Mouse (Mus musculus) erythroblast, embryonic 14.5 days (primary cell): ENCODE results near the gene Catsperg1. TPM values are rescaled to one million over a fixed set of nuclear protein-coding genes. Genes with fewer than 3 reads are reported as not detected.

Experiments
- H3K27me3 ChIP-seq: 2 replicates; pipeline ENCODE4 v1.6.1; 2012; ENCODE audit warnings: inconsistent platforms; ENCODE audit not compliant: control insufficient read depth
- H3K36me3 ChIP-seq: 2 replicates; pipeline ENCODE4 v1.6.1; 2012; ENCODE audit warnings: mild to moderate bottlenecking, inconsistent platforms; ENCODE audit not compliant: control insufficient read depth
- H3K4me1 ChIP-seq: 2 replicates; pipeline ENCODE4 v1.6.1; 2012; ENCODE audit warnings: inconsistent platforms; ENCODE audit not compliant: control insufficient read depth
- H3K4me3 ChIP-seq: replicated peaks from 2 replicates; pipeline ENCODE3; 2012; ENCODE audit warnings: moderate library complexity, mild to moderate bottlenecking, inconsistent platforms
- H3K9me3 ChIP-seq: 2 replicates; pipeline ENCODE4 v1.6.1; 2012; ENCODE audit warnings: low read length, inconsistent platforms, mixed read lengths; ENCODE audit not compliant: control insufficient read depth
- GATA1 ChIP-seq: IDR thresholded peaks from 2 replicates; pipeline ENCODE4 v1.6.1; 2012; ENCODE audit warnings: low read length, inconsistent platforms, mixed read lengths
- TAL1 ChIP-seq: IDR thresholded peaks from 3 replicates; pipeline ENCODE4 v1.6.1; 2012; ENCODE audit warnings: low read length, inconsistent platforms, mixed read lengths
- polyA plus RNA-seq: library from polyadenylated mRNA; stranded (reverse); fragments of >175 nt; gene quantifications from 2 replicates; pipeline ENCODE4 v1.2.3, GENCODE M21; 2012

Catsperg1 gene
- polyA plus RNA-seq, 1 experiment = not detected

DNA sequence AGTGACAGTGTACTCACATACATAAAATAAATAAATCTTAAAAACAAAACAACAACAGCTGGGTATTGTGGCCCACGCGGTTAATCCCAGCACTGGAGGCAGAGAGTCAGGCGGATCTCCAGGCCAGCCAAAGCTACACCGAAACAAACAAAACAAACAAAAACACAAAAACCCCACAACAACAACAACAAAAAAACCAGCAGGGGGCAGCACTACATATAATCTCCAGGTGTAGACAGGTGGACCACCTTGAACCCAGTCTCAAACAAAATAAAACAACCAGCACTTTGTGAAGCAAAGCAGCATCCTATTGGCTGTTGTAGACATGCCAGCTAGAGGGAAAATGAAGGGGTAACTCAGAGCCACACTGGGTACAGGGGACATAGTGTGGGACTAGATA lies 35.7 kb downstream of the Catsperg1 start:
- Histone ChIP-seq H3K9me3 (no peaks in the 10 kb centered on the region), H3K27me3 (peaks cover 8% of the 10 kb centered on the region), H3K4me1 (peaks cover 25% of the 10 kb centered on the region), H3K4me3 (peak overlapping the region; percentile 82), H3K36me3 (peaks cover 56% of the 10 kb centered on the region)
- TF ChIP-seq TAL1 = no peak
- no peak for TF ChIP-seq GATA1

DNA sequence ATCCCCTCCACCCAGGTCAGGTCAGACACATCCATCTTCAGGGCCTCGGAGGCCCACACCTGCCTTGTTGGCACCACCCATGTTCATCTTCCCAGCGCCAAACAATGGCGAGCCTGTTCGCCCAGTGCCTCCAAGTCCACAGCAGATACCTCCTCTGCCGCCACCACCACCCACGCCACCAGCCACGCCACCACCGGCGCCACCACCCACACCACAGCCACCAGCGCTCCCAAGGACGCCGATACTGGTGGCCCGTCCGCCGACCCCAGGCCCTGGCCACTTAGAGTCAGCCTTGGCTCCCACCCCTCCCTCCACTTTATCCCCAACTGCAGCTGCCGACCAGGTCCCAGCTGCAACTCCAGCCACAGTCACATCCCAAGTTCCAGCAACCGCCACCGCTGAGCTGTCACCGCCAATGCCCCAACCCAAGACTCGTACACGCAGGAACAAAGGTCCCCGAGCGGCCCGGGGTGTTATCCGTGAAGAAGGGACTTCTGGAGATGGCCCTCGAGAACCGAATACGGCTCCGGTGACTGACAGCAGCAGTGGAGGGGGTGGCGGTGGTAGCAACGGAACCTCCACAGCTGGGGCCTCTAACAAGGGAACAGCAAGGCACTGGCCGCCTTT lies 41.3 kb downstream of the Catsperg1 start:
- TF ChIP-seq GATA1 (no peak), TAL1 (no peak)
- H3K9me3 ChIP-seq = peaks cover 8% of the 10 kb centered on the region; the same call in 1 of the 2 replicates
- no peak overlapping the region for H3K4me3 ChIP-seq
- peaks cover 54% of the 10 kb centered on the region for H3K36me3 ChIP-seq
- H3K27me3 ChIP-seq = peaks cover 64% of the 10 kb centered on the region
- H3K4me1 ChIP-seq = peaks cover 36% of the 10 kb centered on the region

DNA sequence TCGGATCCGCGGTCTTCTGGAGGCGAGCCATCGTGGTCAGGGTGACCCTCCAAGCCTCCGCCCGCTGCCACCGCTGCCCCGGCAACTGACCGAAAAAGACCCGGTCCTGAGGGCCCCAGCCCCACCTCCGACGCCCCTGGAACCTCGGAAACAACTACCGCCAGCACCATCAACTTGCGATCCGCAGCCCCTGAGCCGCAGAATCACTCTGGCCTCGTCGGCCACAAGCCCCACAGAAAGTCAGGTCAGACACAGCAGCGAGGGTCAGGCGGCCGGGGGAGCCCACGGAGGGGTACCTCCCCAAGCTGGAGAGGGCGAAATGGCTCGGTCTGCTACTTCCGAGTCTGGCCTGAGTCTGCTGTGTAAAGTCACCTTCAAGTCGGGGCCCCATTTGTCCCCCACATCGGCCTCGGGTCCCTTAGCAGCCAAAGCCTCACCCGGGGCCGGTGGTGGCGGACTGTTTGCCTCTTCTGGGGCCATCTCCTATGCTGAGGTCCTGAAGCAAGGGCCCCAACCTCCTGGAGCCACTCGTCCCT lies 42.2 kb downstream of the Catsperg1 start:
- TF ChIP-seq GATA1 = no peak
- no peak for TF ChIP-seq TAL1

DNA sequence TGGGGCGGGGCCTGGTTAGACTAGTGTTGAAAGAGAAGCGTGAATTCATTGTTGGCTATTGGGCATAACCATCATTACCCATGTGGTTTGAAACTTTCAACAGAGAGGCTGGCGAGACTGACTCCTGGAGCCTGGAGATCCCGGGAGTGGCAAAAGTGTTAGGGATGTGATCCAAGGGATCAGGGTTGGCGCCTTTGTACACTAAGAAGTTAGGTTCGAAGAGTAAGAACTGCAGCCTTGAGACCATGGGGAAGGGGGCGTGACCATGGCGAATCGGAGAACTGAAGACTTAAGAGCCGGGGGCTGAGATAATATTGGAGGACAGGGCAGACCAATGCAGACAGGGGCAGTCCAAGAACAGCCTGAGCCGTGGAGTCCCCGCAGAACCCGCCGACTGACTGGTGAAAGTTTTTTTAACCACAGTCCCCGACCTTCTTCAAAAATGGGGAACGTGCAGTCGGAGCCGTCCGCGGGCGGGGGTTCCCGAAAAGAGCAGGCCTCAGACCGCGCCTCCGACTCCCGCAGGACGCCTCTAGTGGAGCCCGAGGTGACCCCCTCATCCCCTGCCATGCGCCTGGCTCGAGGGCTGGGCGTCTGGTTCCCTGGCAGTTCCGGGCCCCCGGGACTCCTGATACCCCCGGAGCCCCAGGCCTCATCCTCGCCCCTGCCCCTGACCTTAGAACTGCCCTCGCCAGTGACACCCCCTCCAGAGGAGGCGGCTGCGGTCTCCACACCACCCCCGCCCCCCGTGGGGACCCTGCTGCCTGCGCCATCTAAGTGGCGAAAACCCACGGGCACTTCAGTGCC lies 42.9 kb downstream of the Catsperg1 start:
- peaks cover 8% of the 10 kb centered on the region; the same call in 1 of the 2 replicates for H3K9me3 ChIP-seq
- peaks cover 34% of the 10 kb centered on the region for H3K4me1 ChIP-seq
- peak overlapping the region; percentile 52 for H3K4me3 ChIP-seq
- no peak for TF ChIP-seq GATA1
- TF ChIP-seq TAL1 = no peak
- H3K36me3 ChIP-seq = peaks cover 39% of the 10 kb centered on the region
- peaks cover 77% of the 10 kb centered on the region for H3K27me3 ChIP-seq

More for the DNA sequence above, 42.2 kb downstream of the Catsperg1 start:
- H3K27me3 ChIP-seq = peaks cover 71% of the 10 kb centered on the region
- peaks cover 34% of the 10 kb centered on the region for H3K4me1 ChIP-seq
- H3K4me3 ChIP-seq = no peak overlapping the region
- peaks cover 46% of the 10 kb centered on the region for H3K36me3 ChIP-seq
- peaks cover 8% of the 10 kb centered on the region; the same call in 1 of the 2 replicates for H3K9me3 ChIP-seq

DNA sequence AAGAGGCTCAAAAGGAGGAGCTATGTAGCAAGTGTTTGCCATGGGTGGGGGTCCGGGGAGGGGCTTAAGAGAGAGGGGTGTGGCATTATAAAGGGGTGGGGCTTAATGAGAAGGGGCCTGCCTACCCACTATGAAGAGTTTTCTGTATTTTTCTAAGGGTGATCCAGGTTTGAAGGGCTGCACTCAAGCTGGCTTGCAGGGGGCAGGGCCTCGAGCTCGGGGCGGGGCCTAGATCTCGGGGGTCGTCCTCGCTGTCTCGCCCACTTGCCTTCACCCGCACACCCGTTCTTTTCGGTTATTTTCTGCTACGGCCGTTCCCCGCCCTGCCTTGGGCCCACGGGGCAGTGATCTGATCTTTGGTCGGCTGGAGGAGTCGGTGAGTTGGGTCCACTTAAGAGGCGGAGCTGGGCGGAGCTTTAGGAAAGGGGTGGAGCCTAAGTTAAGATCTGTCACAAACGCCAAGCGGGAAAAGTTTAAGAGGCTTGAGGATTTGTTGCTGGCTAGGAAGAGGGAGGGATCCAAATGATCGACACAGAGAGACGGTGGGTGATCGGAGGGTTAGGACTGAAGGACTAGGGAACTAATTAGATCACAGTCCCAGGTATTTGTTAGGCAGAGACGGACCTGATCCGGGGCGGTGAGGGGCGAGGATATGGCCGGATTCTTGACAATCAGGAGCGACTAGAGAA lies 43.6 kb downstream of the Catsperg1 start, which contains the start of the genes Ggn and Spred3:
TSS of gene Ggn (plus strand) at position 145 of the 689 bp plus-strand sequence.
TSS of gene Spred3 (minus strand) at position 346 of the 689 bp plus-strand sequence.
- Histone ChIP-seq H3K36me3 (peaks cover 32% of the 10 kb centered on the region), H3K9me3 (peaks cover 8% of the 10 kb centered on the region; the same call in 1 of the 2 replicates), H3K4me3 (peak within 1 kb of the TSS; percentile 52), H3K4me1 (peaks cover 34% of the 10 kb centered on the region), H3K27me3 (peaks cover 78% of the 10 kb centered on the region)
- no peak for TF ChIP-seq GATA1
- no peak for TF ChIP-seq TAL1

DNA sequence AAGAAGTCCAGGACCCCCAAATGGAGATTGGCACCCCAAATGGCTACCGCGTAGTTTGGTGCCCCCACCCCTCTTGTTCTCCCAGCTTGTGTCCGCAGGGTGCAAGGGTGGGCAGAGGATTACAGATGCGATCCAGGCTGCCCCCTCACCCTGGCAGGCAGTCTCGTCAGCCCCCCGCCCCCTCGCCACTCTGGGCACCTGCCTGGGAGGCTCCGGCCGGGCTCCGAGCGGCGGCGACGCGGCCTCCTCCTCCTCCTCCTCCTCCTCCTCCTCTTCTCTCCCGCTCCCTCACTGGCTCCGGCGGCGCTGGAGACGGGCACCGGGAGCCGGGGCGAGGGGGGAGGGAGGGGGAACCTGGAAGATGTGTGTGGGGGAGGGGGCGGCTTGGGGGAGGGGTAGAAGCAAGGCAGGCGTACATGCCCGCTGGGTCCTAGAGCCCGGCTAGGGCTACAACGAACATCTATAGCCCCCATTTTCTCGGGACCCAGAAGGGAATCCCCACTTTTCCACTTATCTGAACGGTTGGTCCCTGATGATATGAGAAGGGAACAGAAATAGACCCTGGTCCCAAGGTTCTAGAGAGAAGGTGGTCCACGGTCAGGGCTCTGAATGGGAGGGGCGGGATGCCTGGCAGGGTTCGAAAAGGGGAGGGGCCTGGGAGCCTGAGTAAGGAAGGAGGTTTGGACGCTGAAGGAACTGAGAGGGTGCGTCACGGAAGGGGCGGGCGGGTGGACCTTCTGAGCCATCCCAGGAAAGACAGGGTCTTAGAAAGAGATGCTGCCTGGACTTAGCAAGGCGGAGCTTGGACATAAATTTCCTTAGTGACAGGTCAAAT lies 44.4 kb downstream of the Catsperg1 start:
- H3K36me3 ChIP-seq = peaks cover 24% of the 10 kb centered on the region
- no peak for TF ChIP-seq TAL1
- TF ChIP-seq GATA1 = no peak
- peaks cover 8% of the 10 kb centered on the region; the same call in 1 of the 2 replicates for H3K9me3 ChIP-seq
- peak overlapping the region; percentile 52 for H3K4me3 ChIP-seq
- peaks cover 78% of the 10 kb centered on the region for H3K27me3 ChIP-seq
- peaks cover 34% of the 10 kb centered on the region for H3K4me1 ChIP-seq

DNA sequence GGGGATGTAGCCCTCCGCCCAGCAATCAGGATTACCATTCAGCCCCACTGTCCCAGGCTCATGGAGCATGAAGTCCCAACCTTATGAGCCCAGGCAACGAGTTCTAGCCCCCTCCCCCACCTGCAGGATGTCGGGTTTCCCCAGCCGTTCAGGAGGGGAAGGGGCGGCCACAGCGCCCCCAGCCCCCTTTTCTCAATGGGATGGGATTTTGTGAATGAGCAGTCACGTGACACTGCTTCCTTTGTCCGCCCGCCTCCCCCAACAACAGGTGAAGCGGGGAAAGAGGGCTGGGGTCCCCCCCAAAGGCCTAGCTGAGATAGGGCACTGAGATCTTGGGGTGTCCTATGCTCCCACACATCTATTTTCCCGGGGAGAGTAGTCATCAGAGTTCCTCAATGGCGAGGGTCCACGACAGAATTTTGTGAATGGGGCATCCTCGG lies 45.0 kb downstream of the Catsperg1 start:
- H3K27me3 ChIP-seq = peaks cover 77% of the 10 kb centered on the region
- no peak overlapping the region for H3K4me3 ChIP-seq
- H3K36me3 ChIP-seq = peaks cover 18% of the 10 kb centered on the region
- peaks cover 8% of the 10 kb centered on the region; the same call in 1 of the 2 replicates for H3K9me3 ChIP-seq
- H3K4me1 ChIP-seq = peaks cover 34% of the 10 kb centered on the region
- TF ChIP-seq TAL1 (no peak), GATA1 (no peak)
